Mouse (Mus musculus) limb, embryonic 11.5 days (tissue): ENCODE measurements around the gene Wdr90. TPM values are rescaled to one million over a fixed set of nuclear protein-coding genes. Genes with fewer than 3 reads are reported as not detected.
A peak's percentile ranks its signal among the peaks of the same experiment; 100 is the strongest.

ENCODE experiments used
- ATAC-seq: fragments of 200-750 bp; cut with Nextera tagmentation; 2 replicates; pipeline ENCODE4 v1.8.0; 2017; ENCODE audit warnings: low read depth; ENCODE audit not compliant: insufficient number of reproducible peaks, low FRiP score, low TSS enrichment
- DNase-seq: peaks from one replicate; pipeline ENCODE4 v3.0.0-alpha.2; 2015; ENCODE audit warnings: low spot score
- H3K27ac ChIP-seq: fragments of 300-500 bp; sonication (generic); replicated peaks from 2 replicates; pipeline ENCODE4 v1.5.1; 2014; ENCODE audit warnings: low read depth, mild to moderate bottlenecking, low read length
- H3K27me3 ChIP-seq: fragments of 300-500 bp; sonication (generic); 2 replicates; pipeline ENCODE4 v1.6.1; 2014; ENCODE audit warnings: mild to moderate bottlenecking, low read length, mixed read lengths; ENCODE audit not compliant: control insufficient read depth, insufficient read depth
- H3K36me3 ChIP-seq: fragments of 300-500 bp; sonication (generic); 2 replicates; pipeline ENCODE4 v1.6.1; 2014; ENCODE audit warnings: mild to moderate bottlenecking, low read length, moderate library complexity, mixed read lengths; ENCODE audit not compliant: control insufficient read depth, insufficient read depth
- H3K4me1 ChIP-seq: fragments of 300-500 bp; sonication (generic); 2 replicates; pipeline ENCODE4 v1.6.1; 2014; ENCODE audit warnings: low read length, mixed read lengths; ENCODE audit not compliant: control insufficient read depth, insufficient read depth
- H3K4me2 ChIP-seq: fragments of 300-500 bp; sonication (generic); 2 replicates; pipeline ENCODE4 v1.6.1; 2014; ENCODE audit warnings: low read depth, mild to moderate bottlenecking, moderate library complexity; ENCODE audit not compliant: severe bottlenecking
- H3K4me3 ChIP-seq: fragments of 300-500 bp; sonication (generic); 2 replicates; pipeline ENCODE4 v1.5.1; 2014; ENCODE audit warnings: low read depth, low read length
- H3K9ac ChIP-seq: fragments of 300-500 bp; sonication (generic); 2 replicates; pipeline ENCODE4 v1.6.1; 2014; ENCODE audit warnings: mild to moderate bottlenecking, low read length
- H3K9me3 ChIP-seq: fragments of 300-500 bp; sonication (generic); 2 replicates; pipeline ENCODE4 v1.6.1; 2016; ENCODE audit warnings: low read length; ENCODE audit not compliant: control insufficient read depth
- WGBS: fragments of 180-500 bp; shearing (Covaris S2); extraction: QIAGEN DNeasy Blood & Tissue Kit; methylation state at CpG from one replicate; pipeline ENCODE4 v1.1.7; 2014; 5-methylcytosine and 5-hydroxymethylcytosine counted together
- polyA plus RNA-seq: library from polyadenylated mRNA; unstranded; fragments of >200 nt; fragmentation: Nextera tagmentation; extraction: Ambion mirVana; gene quantifications from 2 replicates; pipeline ENCODE4 v1.2.1, GENCODE M21; 2014

Gene Wdr90
- polyA plus RNA-seq, 1 experiment from 2014 or later, result 19.3 TPM

DNA sequence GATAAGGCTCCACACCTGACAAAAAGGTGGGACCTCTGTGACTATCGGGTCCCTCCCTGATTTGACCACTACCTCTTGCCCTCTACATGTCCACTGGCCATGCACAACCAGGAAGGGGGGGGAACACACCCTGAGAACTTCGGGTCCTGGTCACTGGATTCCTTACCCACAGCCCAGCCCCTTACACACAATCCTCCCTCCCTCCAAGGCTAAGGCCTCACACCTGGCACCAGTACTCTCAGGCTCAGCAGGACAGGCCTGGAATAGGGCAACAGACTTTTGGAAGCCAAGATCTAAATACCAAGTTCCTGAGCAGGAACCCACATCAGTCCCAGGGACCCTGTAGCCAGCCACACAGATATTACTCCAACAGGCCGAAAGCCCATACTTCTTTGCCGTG lies 22.4 kb downstream of the Wdr90 start:
- Histone ChIP-seq H3K27me3 (no peaks in the 10 kb centered on the region), H3K27ac (no peak overlapping the region), H3K4me2 (no peak overlapping the region), H3K4me1 (peaks cover 23% of the 10 kb centered on the region), H3K36me3 (peaks cover 33% of the 10 kb centered on the region), H3K9ac (no peak overlapping the region), H3K4me3 (no peak overlapping the region), H3K9me3 (no peaks in the 10 kb centered on the region)
- ATAC-seq (no peak), DNase-seq (no peak)
- 89% methylated on average over 4 of the region's 4 CpGs for WGBS

DNA sequence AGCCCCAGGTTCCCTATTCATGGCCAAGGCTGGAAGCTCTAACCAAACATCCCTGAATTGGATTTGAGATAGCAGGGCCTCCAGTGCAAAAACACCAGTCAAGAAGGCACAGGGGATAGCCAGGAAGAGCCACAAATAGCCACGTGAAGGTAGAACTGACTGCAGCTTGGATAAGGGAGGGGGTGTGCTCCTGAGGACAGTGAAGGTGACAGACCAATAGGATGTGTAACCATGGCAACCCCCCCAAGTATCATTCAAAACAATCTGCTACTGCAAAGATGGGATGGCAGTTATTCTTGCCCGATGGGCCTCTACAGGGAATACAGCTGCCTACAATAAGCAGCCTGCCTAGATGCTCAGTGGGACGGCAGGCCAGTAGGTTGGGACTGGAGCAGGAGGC lies 23.8 kb downstream of the Wdr90 start:
- Histone ChIP-seq H3K36me3 (peaks cover 33% of the 10 kb centered on the region), H3K27me3 (no peaks in the 10 kb centered on the region), H3K4me3 (no peak overlapping the region), H3K4me2 (no peak overlapping the region), H3K9me3 (no peaks in the 10 kb centered on the region), H3K9ac (no peak overlapping the region), H3K27ac (no peak overlapping the region), H3K4me1 (peaks cover 18% of the 10 kb centered on the region)
- DNase-seq (no peak), ATAC-seq (no peak)
- 60% methylated on average over 3 of the region's 3 CpGs for WGBS

DNA sequence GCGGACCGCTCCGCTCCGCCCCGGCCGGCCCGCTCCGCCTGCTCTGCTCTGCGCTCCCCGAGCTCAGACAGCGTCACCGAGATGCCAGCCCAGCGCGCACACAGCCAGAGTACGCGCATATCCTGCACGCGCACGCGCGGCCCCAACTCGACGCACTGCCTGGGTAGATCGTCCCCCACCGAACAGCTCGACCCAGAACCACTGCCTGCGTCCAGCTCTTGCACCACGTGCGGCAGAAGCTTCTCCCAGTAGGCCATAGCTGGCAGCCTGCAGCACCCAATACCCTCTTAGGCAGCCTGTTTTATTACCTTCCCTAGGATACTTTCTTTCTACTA lies 24.3 kb downstream of the Wdr90 start, which contains the start of gene Rhbdl1:
Gene Rhbdl1, minus strand, starts transcription at position 220 of the 335 bp plus-strand sequence.
- H3K36me3 ChIP-seq, result peaks cover 33% of the 10 kb centered on the region
- 1% methylated on average over 29 of the region's 29 CpGs for WGBS
- H3K4me2 ChIP-seq, result peak within 1 kb of the TSS; percentile 62
- ATAC-seq (no peak), DNase-seq (peak; percentile 71)
- H3K4me1 ChIP-seq, result peaks cover 19% of the 10 kb centered on the region
- no peaks in the 10 kb centered on the region for H3K9me3 ChIP-seq
- no peaks in the 10 kb centered on the region for H3K27me3 ChIP-seq
- peak within 1 kb of the TSS; percentile 47 for H3K9ac ChIP-seq
- H3K4me3 ChIP-seq, result peak within 1 kb of the TSS; percentile 12
- H3K27ac ChIP-seq, result no peak within 1 kb of the TSS

DNA sequence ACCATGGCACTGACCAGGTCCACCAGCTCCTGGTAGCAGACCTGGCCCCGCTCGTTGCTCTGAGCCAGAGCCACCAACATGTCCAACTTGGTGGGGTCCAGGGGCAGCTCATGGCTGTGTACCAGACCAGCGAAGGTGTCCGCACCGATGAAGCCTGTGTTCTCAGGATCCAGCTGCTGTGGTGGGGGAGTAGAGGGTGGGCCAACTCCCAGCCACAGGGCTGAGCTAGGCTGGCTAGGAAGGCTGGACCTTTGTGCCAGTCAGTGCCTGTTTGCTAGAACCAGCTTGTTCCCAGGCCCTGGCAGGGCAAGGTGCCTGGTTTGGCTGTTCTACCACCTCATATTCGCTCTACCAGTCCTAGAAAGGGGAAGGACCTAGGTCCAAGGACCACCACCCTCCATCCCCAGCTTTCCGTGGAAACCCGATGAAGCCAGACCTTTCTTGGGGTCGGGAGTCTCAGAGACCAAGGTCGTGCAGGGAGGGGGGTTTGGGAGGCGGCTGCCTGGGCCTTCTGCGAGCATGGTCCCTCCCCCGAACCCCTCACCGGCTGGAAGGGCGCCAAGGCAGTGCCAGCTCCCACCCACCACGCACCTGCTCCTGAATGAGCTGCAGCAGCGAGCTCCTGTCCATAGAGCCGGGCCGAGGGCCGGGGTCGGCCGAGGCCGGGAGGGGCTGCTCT lies 24.8 kb downstream of the Wdr90 start:
- peak overlapping the region; percentile 47 for H3K9ac ChIP-seq
- DNase-seq (no peak), ATAC-seq (no peak)
- peaks cover 30% of the 10 kb centered on the region for H3K36me3 ChIP-seq
- H3K4me3 ChIP-seq, result peak overlapping the region; percentile 12
- no peak overlapping the region for H3K27ac ChIP-seq
- H3K27me3 ChIP-seq, result no peaks in the 10 kb centered on the region
- WGBS, result 26% methylated on average over 23 of the region's 23 CpGs
- no peaks in the 10 kb centered on the region for H3K9me3 ChIP-seq
- peaks cover 24% of the 10 kb centered on the region for H3K4me1 ChIP-seq
- H3K4me2 ChIP-seq, result peak overlapping the region; percentile 62

GRCm38 (mm10) chr17:25835816-25836215 lies 25.5 kb downstream of the Wdr90 start:
- Histone ChIP-seq H3K9me3 (no peaks in the 10 kb centered on the region), H3K4me3 (no peak overlapping the region), H3K9ac (no peak overlapping the region), H3K4me1 (peaks cover 29% of the 10 kb centered on the region), H3K4me2 (no peak overlapping the region; the same call in 1 of the 2 replicates), H3K36me3 (peaks cover 31% of the 10 kb centered on the region), H3K27me3 (no peaks in the 10 kb centered on the region), H3K27ac (no peak overlapping the region)
- ATAC-seq (no peak), DNase-seq (no peak)
- WGBS, result 91% methylated on average over 16 of the region's 16 CpGs

- Histone ChIP-seq H3K9ac (no peak overlapping the region), H3K36me3 (peaks cover 31% of the 10 kb centered on the region), H3K4me3 (no peak overlapping the region), H3K4me1 (peaks cover 29% of the 10 kb centered on the region), H3K9me3 (no peaks in the 10 kb centered on the region), H3K4me2 (no peak overlapping the region), H3K27ac (no peak overlapping the region), H3K27me3 (no peaks in the 10 kb centered on the region)
- 94% methylated on average over 7 of the region's 7 CpGs for WGBS
- DNase-seq (no peak), ATAC-seq (no peak)
Measured at GRCm38 (mm10) chr17:25835301-25835700, 26.0 kb downstream of the Wdr90 start.

DNA sequence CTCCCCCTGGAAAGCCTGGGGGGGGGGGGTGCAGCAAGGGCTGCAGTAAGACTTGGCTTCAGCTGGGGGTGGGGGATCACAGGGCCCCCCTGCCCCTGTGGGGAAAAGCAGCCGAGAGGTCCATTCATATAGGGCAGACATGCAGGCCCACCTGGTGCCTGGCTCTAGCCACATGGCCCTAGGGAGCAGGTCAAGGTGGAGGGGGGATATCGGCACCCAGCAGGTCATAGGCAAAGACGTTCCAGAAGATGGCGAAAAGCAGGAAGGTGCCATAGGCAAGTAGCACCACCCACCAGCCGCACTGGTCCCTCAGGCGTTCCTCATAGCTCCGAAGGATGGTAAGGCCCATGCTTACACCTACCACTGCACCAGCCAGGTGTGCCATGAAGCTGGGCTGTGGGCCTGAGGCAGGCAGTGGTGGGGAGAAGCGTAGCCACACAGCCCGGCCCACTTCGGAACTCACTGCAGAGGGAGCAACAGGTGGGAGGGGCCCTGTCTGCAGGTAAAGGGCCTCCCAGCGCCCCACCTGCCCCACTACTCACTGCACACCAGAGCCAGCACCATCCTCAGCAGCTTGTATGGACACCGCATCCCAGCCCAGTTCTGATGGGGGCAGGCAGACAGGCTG lies 26.6 kb downstream of the Wdr90 start:
- H3K9me3 ChIP-seq, result no peaks in the 10 kb centered on the region
- H3K4me3 ChIP-seq, result peak overlapping the region; percentile 81; the same call in 1 of the 2 replicates
- H3K27me3 ChIP-seq, result no peaks in the 10 kb centered on the region
- peaks cover 32% of the 10 kb centered on the region for H3K4me1 ChIP-seq
- no peak for ATAC-seq
- no peak for DNase-seq
- H3K9ac ChIP-seq, result no peak overlapping the region
- peaks cover 27% of the 10 kb centered on the region for H3K36me3 ChIP-seq
- H3K27ac ChIP-seq, result no peak overlapping the region
- WGBS, result 87% methylated on average over 12 of the region's 12 CpGs
- H3K4me2 ChIP-seq, result peak overlapping the region; percentile 89

GRCm38 (mm10) chr17:25833961-25834594 lies 27.2 kb downstream of the Wdr90 start:
- Histone ChIP-seq H3K9ac (peak overlapping the region; percentile 68), H3K4me2 (peak overlapping the region; percentile 89), H3K27me3 (no peaks in the 10 kb centered on the region), H3K36me3 (peaks cover 21% of the 10 kb centered on the region), H3K4me1 (peaks cover 35% of the 10 kb centered on the region), H3K27ac (0 out of 2 replicates have a peak overlapping the region, but pooled peaks have one; percentile 87), H3K4me3 (peak overlapping the region; percentile 81), H3K9me3 (no peaks in the 10 kb centered on the region)
- DNase-seq (no peak), ATAC-seq (no peak)
- 44% methylated on average over 6 of the region's 6 CpGs for WGBS
